Mouse (Mus musculus): ENCODE measurements around the gene Setdb1. TPM values are rescaled to one million over a fixed set of nuclear protein-coding genes. Genes with fewer than 3 reads are reported as not detected.

The Setdb1 gene
- polyA plus RNA-seq, 1 experiment from 2014 or later, result 23.8 TPM

- no peak for DNase-seq (ENCODE audit: low spot score)
These were observed 63.5 kb downstream of the Setdb1 start for GRCm38 (mm10) chr3:95293537-95293936.

- DNase-seq (ENCODE audit: low spot score), result no peak
These were observed 64.1 kb downstream of the Setdb1 start for GRCm38 (mm10) chr3:95292899-95293298.

DNA sequence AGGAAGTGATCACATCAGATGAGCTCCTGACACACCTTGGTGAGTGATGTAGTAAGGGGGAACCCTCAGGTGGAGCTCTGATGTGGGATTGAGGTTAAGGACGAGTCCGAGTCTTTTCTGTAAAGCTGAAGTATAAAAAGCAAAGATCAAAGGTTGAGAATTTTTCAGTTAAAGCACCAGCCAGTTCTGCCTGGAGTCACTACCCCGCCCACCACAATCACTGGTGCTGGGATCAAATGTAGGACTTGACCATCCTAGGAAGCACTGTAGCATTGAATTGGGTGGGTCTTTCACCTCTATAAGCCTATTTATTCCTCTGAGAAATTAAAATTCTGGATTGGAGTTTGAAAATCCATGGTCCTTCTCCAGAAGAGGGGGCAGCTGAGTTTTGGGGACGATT, 66.0 kb downstream of the Setdb1 start:
- DNase-seq (ENCODE audit: low spot score), result no peak

DNA sequence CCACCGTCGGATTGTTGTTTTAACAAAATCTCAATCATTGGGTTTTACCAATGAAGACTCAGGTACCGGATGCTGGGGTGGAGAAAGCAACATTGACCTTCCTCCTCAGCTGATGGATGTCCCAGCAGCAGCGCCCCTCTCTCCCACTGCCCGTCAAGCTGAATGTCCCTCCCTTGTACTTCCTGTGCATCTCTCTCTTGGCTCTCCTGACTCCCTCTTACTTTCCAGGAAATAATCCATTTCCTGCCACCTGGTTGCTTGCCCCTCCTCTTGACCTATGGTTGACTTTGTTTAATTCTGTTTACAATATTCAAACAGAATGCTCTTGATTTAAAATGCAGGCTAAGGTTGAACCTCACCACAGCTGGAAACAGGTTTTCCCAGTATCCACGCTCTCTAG, 66.8 kb downstream of the Setdb1 start:
- no peak for DNase-seq (ENCODE audit: low spot score)

DNA sequence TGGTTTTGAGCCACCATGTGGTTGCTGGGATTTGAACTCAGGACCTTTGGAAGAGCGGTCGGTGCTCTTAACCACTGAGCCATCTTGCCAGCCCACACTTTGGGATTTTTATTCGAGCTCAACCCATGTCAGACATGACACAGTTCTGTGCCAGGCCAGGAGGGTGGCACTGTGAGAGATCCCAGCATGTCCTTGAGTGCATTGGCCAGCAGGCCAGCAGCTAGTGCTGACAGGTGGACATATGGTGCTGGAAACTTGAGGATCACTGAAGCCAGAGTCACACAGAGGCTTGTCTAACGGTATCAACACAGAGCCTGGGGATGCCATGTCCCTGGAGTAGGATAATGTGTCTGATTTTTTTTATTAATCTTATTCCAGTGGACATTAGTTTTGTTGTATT, 67.6 kb downstream of the Setdb1 start:
- DNase-seq (ENCODE audit: low spot score), result no peak

- DNase-seq (ENCODE audit: low spot score), result no peak
These were observed 69.5 kb downstream of the Setdb1 start for GRCm38 (mm10) chr3:95287541-95287940.

DNA sequence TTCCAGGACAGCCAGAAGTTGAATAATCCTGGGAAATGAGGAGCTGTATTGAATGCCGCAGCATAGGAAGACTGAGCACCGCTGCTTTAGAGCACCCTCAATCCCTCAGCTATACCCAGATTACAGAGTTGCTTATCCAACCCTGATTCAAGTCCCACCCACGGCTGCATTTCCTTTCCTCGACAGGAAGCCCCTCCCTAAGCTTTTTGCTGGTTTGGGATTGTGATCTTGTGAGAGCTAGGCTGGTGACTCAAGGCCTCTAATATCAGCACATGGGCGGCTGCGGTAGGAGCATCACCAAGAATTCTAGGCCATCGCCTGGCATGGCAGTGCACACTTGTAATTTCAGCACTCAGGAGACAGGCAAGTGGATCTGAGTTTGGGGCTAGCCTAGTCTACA, 70.5 kb downstream of the Setdb1 start:
- no peak for DNase-seq (ENCODE audit: low spot score)

GRCm38 (mm10) chr3:95286011-95286410, 71.0 kb downstream of the Setdb1 start:
- DNase-seq (ENCODE audit: low spot score), result no peak

DNA sequence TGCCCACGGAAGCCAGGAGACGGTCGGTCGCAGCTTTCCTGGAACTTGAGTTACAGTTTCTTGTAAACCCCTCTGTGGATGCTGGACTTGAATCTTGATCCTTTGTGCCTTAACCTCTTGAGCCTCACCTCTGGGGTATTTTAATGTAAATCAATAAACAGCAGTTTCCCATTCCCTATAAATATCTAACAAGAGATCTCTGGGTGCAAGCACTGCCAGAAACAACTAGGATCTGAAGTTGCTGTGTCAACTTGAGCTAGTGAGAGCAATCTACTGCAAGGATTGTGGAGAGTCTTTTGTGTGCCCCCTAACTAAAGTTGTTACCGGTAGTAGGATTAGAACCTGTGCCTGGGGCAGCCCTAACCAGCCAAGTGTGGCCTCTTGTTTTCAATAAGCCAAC, 71.6 kb downstream of the Setdb1 start:
- DNase-seq (ENCODE audit: low spot score), result no peak

DNA sequence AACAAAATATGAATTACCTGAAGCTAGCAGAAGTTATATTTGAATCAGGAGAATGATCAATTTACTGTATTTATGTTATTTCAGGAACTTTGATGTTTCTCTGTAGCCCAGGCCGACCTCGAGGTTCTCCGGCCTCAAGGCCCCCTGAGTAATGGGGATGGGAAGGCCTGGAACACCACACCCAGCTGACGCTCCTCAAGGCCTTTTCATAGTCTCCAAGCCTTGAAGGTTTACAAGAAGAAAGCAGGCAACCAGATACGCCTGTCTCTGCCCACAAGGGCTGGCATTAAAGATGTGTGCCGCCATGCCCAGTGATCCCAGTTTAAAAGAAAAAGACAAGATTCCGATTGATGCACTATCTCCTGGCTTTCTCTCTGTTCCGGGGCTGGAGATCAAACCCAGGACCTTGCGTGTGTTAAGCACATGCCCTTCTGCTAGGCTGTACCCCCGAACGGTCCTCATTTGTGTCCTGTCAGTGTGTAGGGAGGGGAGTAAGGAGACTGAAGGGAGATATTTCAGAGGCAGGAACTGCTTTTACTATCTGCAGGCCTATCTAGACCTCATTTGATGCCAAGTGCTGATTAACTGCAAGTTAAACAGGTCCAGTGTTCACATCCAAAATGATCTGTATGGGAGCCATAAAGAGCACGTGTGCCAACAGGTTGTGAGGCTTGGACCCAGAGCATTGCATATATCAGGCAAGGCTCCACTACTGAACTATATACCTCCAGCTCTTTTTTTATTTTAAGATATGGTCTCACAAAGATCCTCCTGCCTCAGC, 72.3 kb downstream of the Setdb1 start:
- DNase-seq (ENCODE audit: low spot score), result no peak

DNA sequence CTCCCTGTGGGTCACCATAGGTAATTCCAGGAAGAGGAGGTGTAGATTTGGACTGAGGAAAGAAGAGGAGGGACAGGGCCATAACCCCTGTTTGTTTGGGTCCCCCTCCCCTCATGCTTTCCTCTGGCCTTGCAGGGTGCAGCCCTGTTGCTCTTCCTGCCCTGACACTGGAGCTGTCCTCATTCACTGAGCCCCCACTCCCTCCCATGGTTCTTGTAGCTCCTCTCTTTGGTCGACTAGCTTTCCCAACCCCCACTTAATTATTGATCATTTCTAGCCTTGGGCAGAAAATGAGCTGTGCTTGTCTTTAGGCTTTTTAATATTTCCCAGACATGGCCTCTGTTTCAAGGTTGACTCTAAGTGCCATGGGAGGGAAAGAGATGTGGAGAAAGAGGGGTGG, 72.9 kb downstream of the Setdb1 start:
- DNase-seq (ENCODE audit: low spot score), result no peak

- no peak for DNase-seq (ENCODE audit: low spot score)
These were observed 73.4 kb downstream of the Setdb1 start for GRCm38 (mm10) chr3:95283589-95283941.

DNA sequence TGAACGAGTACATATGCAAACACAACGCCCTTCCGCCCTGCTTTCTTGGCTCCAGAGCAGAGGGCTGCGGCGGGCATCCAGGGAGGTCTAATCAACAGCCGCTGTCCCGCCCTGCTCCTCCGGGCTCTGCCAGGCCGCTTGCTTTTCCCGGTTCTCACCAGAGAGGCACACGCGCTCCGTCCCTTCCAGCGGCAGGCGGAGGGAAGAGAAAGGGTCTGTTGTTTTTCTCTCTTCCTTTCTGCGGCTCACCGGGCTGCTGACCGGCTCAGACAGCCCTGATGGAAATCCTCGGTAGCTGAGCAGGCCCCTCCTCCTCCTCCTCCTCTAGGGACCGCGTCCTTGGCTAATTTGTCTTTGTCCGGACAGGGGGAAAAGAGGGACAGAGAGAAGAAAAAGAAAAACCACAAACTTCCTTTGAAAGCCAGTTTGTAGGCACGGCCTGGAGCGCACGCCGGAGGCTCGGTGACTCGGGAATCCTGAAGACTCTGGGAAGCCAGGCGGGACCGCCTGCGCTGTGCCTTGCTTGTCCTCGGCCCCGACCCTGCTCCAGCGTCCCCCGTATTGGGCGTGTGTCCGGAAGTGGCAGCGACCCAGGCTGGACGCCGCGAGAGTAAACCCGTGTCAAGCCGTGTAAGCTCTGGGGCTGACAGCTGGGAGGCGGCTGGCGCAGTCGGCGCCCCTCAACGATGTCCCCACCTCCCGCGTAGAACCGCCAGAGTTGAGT, 74.0 kb downstream of the Setdb1 start:
- DNase-seq (ENCODE audit: low spot score), result peak; percentile 56

- DNase-seq (ENCODE audit: low spot score), result peak; percentile 64
These were observed 74.6 kb downstream of the Setdb1 start for GRCm38 (mm10) chr3:95282381-95282864.

DNA sequence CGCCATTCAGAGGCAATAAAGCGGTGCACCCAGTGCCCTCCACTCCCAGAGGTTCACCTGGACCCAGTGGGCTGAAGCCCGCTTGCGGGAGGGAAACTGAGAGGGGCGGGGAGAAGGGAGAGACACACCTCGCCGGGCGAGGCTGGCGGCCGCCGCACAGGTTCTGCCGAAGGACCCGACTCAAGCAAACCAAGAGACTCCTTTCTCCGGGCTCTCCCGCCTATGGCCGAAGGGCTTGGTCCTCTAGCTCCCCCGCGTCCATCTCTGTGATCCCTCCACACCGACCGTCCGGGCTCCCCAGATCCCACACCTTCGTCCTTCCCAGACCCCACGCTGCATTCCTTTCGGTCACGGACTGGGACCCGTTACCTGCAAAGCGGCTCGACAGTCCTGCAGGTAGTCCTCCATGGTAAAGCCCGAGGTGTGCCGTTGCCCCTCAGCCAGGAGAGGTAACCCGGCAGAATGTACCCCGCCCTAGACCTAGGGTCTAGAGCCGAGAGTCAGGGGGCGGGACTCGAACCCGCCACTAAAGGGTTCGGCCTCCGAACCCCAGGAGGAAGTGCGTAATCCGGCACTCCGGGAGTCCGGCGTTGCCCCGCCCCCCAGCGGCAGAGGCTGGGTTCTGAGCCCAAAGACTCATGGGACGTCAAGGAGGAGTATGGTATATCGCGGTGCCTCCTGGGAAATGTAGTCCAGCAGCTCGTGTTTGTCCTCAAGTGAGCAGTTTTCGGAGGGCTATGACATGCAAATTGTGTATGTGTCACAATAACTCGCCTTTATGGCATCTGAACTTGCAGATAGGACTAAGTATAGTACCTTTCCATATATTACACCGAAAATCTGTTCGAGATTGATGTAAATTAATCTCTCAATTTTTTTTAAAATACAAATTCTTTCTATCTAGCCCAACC, 75.5 kb downstream of the Setdb1 start, which contains the start of the genes Mindy1 and Prune1:
TSS of gene Mindy1 (plus strand) at position 130 of the 911 bp plus-strand sequence.
TSS of gene Prune1 (minus strand) at position 861 of the 911 bp plus-strand sequence.
- peak; percentile 99 for DNase-seq (ENCODE audit: low spot score)

DNA sequence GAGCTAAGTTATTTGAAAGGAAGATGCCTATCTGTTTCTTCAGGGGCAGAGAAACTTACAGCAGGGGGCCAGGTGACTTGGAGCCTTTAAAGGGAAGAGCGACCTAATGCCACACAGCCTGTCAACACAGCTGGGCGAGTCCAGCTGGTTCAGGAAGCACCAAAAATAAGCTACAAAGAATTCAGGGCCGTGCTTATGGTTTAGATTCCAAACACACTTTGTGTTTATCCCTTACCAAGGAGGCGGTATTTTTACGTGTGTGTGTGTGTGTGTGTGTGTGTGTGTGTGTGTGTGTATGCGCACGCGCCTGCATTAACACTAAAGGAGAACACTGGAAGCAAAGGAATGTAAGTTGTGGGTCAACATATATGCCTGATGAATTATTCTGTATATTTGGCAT, 76.3 kb downstream of the Setdb1 start:
- DNase-seq (ENCODE audit: low spot score), result peak; percentile 49

DNA sequence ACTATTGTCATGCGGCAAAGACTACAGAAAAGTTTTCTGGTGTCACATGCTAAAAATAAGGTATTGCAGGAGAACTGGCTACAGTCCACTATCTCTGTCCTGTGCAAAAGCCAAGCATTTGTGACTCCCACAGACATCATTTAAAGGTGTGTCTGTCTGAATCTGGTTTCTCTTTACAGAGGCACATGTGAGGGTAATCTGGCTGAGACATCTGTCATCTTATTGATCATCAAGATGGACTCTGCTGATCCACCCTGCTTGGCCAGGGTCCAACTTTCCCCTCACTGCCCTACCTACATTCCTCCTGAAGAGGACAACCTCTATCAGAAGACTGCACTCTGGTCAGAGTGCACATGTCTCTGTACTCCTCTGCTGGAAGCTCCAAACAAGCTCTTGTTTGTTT, 79.9 kb downstream of the Setdb1 start:
- DNase-seq (ENCODE audit: low spot score), result no peak

GRCm38 (mm10) chr3:95276428-95276934, 80.5 kb downstream of the Setdb1 start:
- DNase-seq (ENCODE audit: low spot score), result peak; percentile 35

GRCm38 (mm10) chr3:95275161-95275560, 81.8 kb downstream of the Setdb1 start:
- no peak for DNase-seq (ENCODE audit: low spot score)

- no peak for DNase-seq (ENCODE audit: low spot score)
These were observed 82.5 kb downstream of the Setdb1 start for GRCm38 (mm10) chr3:95274453-95274852.
